Mouse (Mus musculus): ENCODE results near the gene Rasgrp3.

Rasgrp3 gene

DNA sequence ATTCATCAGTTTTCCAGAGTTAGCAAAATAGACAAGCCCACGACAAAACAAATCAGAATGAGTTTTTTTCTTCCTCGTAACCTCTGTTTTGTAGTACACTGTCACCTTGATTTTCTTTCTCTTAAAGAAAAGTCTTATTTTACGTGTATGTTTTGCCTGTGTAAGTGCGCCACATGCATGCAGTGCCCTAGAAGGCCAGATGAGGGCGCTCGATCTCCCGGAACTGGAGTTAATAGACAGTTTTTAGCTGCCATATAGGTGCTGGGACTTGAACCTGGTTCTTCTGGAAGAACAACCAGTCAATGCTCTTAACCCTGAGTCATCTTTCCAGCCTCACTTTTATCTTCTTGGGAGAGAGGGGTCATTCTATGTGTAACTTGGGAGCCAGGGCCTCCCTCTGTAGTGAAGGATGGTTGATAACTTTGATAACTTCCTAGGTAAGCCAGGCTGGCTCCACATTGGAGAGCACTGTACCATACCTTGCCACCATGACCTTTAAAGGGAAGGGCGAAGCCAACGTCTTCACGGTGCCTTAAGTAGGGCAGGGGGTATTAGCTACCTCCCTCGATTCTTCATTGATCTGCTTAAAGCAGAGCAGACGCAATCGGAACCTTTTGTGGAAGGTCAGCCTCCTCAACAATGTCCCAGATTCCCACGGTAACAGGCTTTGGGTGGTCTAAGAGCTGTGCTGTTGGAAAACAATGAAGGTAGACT lies 93.7 kb downstream of the Rasgrp3 start:
- ChIA-PET CTCF (interaction anchor here in 1 of 4 experiments (0.8 to 1.0 kb wide), 2 partner anchors 23 to 366 kb away, joined by 3 read pairs; partner anchors contain the start of gene Fam98a), POLR2A (interaction anchor here in 2 of 4 experiments (0.9 to 1.1 kb wide), 3 partner anchors 14 to 23 kb away, joined by 3 to 7 read pairs (median 5); partner anchors contain the start of gene Fam98a (in 1 of the 2))

DNA sequence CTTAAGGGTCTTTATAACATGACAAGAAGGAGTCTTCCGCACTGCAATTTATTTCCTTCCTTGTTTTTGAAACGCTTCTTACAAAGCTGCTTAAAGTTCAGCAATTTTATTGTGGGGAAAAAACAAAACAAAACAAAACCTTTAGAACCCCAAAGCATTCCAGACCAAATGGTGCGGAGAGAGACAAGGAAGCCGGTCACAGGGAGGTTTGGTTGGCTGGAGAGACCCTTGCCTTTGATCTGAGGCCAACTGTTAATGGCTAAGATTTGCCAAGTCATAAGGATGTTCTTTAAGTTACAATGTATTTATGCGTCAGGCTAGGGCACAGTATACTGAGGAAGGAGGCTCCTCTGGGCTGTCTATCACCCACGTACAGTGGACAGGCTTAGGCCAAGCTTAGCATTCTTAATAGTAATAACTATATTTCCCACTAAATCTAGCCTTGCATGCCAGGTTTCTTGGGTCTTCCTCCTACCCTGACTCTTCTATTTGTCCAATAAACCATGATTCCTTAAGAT lies 96.8 kb downstream of the Rasgrp3 start:
- ChIA-PET CTCF (no interaction called here), POLR2A (interaction anchor here in 1 of 4 experiments (3.4 kb wide), 1 partner anchor 19 kb away, joined by 17 read pairs; the partner anchor contains the start of gene Fam98a)

- CTCF ChIA-PET = interaction anchor here in 2 of 4 experiments (0.5 to 1.5 kb wide), 4 partner anchors 11 to 809 kb away, joined by 3 to 4 read pairs (median 3); partner anchors contain the start of gene Fam98a (in 1 of the 2)
- POLR2A ChIA-PET = interaction anchor here in 3 of 4 experiments (0.9 to 3.4 kb wide), 8 partner anchors 9 to 19 kb away, joined by 3 to 17 read pairs (median 5); partner anchors contain the start of gene Fam98a (in 2 of the 3)
Observed at GRCm38 (mm10) chr17:75534314-75535020, 98.8 kb downstream of the Rasgrp3 start.

GRCm38 (mm10) chr17:75535612-75536011 lies 99.9 kb downstream of the Rasgrp3 start:
- CTCF ChIA-PET = no interaction called here

DNA sequence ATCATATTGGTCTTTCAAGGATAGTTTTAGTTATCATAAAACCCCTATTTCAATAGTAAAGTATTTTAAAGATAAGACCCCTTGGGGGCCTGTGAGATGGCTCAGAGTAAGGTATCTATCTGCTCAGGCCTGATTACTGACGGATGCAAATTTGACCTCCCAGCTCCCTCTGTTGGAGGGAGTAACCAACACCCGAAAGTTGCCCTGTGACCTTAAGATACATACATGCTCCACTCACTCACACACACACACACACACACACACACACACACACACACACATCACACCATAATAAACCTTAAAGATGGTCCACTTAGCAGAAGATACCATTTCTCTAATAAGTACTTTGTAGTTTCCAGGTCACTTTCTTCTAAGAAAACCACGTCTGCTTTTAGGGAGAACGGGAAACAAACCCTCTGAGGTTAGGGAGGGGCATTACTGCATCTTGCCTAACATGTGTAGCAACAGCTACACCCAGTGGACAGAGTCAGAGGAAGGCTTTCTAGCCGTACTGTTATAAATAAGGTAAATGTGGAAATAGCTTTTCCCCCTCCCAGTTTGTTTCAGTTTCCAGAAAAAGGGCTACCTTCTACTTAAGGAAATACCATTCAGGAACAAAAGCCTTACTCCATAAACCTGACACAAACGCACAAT lies 100.8 kb downstream of the Rasgrp3 start:
- ChIA-PET CTCF (interaction anchor here in 3 of 4 experiments (0.6 to 1.5 kb wide), 10 partner anchors 11 to 1102 kb away, joined by 3 to 9 read pairs (median 3); partner anchors contain the start of gene Fam98a (in 1 of the 3)), POLR2A (interaction anchor here in 3 of 4 experiments (0.7 to 2.9 kb wide), 5 partner anchors 13 to 466 kb away, joined by 3 to 10 read pairs (median 6); partner anchors contain the start of gene Fam98a (in 2 of the 3))

More at GRCm38 (mm10) chr17:75535612-75536011, 99.9 kb downstream of the Rasgrp3 start:
- POLR2A ChIA-PET = interaction anchor here in 2 of 4 experiments (1.9 to 3.4 kb wide), 3 partner anchors 12 to 16 kb away, joined by 5 to 17 read pairs (median 9); partner anchors contain the start of gene Fam98a (in 2 of the 2)

DNA sequence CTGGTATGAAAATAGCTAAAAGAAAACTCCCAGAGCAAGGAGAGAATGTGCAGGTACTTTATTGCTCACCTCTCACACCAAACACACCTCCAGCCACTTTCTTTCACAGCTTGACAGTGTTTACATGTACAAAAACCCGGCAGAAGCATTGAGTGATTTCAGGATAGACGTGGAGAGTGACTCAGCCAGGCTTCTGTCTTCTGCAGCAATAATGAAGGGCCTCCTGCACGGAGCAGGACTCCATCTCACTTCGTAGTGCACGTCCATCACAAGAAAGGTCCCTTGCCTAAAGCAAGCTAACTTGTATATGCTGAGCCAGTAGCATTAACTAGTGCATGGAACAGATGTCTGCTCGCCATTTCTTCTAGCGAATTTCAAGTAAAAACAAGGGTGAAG lies 101.4 kb downstream of the Rasgrp3 start:
- ChIA-PET POLR2A (interaction anchor here in 3 of 4 experiments (0.7 to 2.0 kb wide), 4 partner anchors 14 to 466 kb away, joined by 3 to 10 read pairs (median 6); partner anchors contain the start of gene Fam98a (in 2 of the 3)), CTCF (interaction anchor here in 3 of 4 experiments (0.6 to 1.5 kb wide), 6 partner anchors 15 to 767 kb away, joined by 3 to 9 read pairs (median 3); partner anchors contain the start of gene Fam98a (in 1 of the 3))

DNA sequence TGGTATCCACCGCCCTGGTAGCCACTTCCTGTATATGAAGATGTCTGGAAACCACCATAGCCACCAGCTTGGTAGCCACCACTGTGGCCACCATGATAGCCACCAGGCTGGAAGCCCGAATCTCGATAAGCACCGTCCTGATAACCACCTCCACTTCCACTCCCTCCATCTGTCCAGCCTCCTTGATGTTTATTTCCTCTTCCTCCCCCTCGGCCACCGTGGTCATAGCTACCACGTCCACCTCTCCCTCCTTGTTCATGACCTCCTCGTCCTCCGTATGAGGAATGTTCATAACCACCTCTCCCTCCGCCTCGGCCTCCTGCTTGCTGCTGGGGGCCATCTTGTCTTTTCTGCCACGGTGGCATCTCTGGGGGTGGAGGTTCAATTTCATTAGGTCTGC lies 102.7 kb downstream of the Rasgrp3 start:
- POLR2A ChIA-PET = interaction anchor here in 1 of 4 experiments (2.0 kb wide), 1 partner anchor 13 kb away, joined by 6 read pairs; the partner anchor contains the start of gene Fam98a
- CTCF ChIA-PET = interaction anchor here in 1 of 4 experiments (1.2 kb wide), 1 partner anchor 13 kb away, joined by 3 read pairs; the partner anchor contains the start of gene Fam98a

GRCm38 (mm10) chr17:75539130-75539529 lies 103.4 kb downstream of the Rasgrp3 start:
- ChIA-PET CTCF (interaction anchor here in 1 of 4 experiments (0.5 to 1.2 kb wide), 2 partner anchors 13 to 169 kb away, joined by 3 to 8 read pairs; partner anchors contain the start of gene Fam98a), POLR2A (no interaction called here)

DNA sequence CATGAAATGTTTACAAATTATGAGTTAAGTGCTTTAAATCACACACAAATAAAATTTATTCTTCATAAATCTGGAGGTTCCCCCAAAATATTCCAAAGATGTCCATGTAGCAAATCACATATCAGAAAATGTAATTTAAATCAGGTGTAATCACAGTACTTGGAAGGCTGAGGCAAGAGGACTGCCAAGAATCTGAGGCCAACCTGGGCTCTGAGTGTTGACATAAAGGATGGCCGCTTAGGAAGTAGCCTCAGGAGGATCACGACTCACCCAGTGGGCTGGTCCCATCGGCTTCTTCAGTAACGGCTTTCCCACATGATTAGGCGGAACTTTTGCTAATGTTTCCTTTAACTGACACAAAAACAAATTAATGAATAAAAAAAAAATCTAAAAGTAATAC lies 104.1 kb downstream of the Rasgrp3 start:
- CTCF ChIA-PET = no interaction called here

DNA sequence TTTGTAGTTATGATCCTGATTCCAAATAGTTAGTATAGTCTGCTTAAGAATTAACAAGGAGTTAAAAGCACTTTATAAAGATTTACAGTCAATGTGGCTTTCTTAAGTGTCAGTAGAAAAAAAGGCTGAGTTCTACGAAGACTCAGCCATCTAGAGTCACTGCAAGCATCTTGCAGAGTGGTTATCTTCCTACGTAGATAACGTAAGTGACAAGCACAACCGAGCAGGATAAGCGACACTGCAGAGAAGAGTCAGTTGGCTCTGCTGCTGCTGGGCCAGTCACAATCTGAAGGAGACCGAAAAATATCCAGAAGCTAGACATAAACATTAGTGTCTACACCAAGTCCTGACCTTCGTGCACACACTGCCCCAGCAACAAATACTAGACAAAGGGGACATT lies 107.7 kb downstream of the Rasgrp3 start:
- CTCF ChIA-PET = no interaction called here
- POLR2A ChIA-PET = interaction anchor here in 1 of 4 experiments (1.2 to 1.7 kb wide), 3 partner anchors 8 to 14 kb away, joined by 3 to 6 read pairs (median 6); partner anchors contain the start of gene Fam98a

More for the DNA sequence above, 104.1 kb downstream of the Rasgrp3 start:
- POLR2A ChIA-PET = interaction anchor here in 1 of 4 experiments (1.7 kb wide), 1 partner anchor 18 kb away, joined by 5 read pairs; no protein-coding TSS in a partner anchor

DNA sequence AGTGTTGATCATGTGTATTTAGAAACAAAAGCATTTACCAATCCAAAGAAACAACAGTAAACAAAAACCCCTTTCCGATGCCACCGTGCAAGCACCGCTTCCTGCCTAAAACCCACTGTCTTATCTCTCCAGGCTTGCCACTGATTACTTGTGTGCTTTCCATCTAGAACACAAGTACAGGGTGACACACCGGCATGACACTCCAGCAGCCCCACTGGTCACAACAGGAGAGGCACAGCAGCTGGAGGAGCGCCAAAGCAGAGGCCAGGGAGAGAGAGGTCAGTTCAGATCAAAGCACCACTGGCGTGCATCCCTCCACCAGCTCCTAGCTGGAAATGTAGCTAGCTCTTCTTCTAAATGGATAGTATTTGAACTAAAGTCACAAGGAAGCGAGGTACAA lies 108.6 kb downstream of the Rasgrp3 start:
- POLR2A ChIA-PET = interaction anchor here in 1 of 4 experiments (1.2 to 1.7 kb wide), 2 partner anchors 10 to 14 kb away, joined by 3 to 6 read pairs; no protein-coding TSS in a partner anchor
- CTCF ChIA-PET = no interaction called here

DNA sequence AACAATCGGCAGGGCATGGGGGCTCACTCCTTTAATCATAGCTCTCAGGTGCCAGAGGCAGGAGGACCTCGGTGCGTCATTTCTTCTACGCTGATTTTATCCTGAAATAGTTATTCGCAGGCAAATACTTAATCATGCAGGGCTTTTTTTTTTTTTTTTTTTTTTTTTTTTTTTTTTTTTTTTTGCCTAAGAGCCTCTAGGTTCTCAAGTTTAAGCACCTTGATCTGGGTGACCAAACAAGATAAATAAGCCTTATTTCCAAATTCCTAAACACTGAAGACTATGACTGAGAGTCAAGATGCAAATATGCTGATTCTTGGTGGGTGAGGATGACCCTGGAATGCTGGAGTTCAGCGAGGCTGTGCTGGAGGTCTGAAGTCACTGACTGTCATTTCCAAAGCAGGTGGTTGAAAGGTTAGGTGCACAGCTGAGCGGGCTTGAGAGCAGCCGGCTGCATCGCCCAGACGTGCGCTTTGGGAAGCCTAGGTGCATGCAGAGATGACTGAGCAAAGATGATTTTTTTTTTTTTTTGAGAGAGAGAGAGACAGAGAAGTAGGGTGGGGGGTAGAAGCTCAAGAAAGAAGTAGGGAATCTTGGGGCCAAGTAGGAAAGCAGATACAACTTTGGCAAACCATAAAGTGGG lies 115.2 kb downstream of the Rasgrp3 start:
- ChIA-PET POLR2A (interaction anchor here in 3 of 4 experiments (0.6 to 2.9 kb wide), 14 partner anchors 8 to 1169 kb away, joined by 3 to 17 read pairs (median 6); partner anchors contain the start of gene Birc6 (in 1 of the 3)), CTCF (interaction anchor here in 2 of 4 experiments (0.7 to 1.2 kb wide), 3 partner anchors 14 to 546 kb away, joined by 3 to 4 read pairs (median 3); partner anchors contain the start of gene Ltbp1 (in 1 of the 2))

DNA sequence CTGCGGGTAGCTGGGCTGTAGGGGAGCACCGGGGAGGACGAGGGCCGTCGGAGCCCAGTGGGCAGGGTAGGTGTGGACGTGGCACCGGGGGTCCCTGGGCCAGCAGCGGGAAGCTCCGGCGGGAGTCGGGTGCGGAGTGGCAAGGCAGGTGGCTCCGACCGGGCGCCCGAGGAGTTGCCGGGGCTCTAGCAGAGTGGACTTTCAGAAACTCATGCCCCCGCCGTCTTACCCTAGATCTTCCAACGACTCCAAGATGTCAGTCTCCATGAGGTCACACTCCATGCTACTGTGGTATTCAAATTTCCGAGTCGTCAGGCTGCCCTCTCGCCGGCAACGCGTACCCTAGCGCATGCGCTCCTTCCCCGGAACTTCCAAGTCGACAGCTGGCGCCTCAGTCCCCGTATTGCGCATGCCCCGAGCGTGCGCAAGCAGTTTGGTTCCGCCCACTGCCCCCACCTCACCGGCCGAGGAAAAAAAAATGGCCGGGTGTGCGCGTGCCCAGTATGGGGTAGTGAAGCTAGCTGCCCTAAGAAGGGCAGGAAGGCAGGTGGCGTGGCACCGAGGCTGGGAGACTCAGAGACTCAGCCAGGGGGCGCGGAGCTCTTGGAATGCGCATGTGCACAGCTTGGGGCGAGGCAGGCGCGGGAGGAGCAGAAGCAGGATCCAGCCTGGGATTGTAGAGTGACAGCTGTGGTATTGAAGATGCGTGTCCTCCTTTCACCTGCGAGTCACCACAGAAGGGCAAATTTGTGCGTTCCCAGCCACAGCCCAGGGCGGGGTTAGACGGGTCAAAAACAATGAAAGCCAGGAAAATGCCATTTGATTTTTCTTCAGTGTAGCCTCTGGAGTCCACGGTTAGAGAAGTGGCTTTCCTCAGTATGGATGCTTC lies 116.1 kb downstream of the Rasgrp3 start, which contains the start of gene Fam98a:
TSS of gene Fam98a (minus strand) at position 435 of the 889 bp plus-strand sequence.
- ChIA-PET CTCF (interaction anchor here in 3 of 4 experiments (0.7 to 1.2 kb wide), 7 partner anchors 13 to 546 kb away, joined by 3 to 4 read pairs (median 3); partner anchors contain the start of gene Ltbp1 (in 1 of the 3)), POLR2A (interaction anchor here in 3 of 4 experiments (0.6 to 2.9 kb wide), 20 partner anchors 8 to 1024 kb away, joined by 3 to 17 read pairs (median 5); partner anchors contain the start of gene Birc6 (in 1 of the 3))

DNA sequence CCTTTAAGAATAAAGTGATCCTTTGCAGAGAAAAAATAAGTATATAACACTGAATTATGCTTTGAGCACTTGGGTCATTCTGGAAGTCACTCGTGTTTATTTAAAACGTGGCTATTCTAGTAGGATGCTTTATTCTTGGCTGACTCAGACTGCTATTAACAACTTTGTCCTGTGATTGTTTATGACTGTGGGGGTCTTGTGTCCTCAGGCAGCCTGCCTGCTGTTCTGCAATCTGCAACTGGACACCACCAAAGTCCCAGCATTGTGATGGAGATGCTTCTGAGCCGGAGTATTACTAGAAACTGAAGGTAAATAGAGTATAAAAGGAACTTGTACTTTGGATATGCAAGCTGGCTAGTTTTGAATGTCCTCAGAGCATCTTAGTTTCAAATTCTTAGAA lies 121.3 kb downstream of the Rasgrp3 start:
- ChIA-PET CTCF (no interaction called here), POLR2A (no interaction called here)

DNA sequence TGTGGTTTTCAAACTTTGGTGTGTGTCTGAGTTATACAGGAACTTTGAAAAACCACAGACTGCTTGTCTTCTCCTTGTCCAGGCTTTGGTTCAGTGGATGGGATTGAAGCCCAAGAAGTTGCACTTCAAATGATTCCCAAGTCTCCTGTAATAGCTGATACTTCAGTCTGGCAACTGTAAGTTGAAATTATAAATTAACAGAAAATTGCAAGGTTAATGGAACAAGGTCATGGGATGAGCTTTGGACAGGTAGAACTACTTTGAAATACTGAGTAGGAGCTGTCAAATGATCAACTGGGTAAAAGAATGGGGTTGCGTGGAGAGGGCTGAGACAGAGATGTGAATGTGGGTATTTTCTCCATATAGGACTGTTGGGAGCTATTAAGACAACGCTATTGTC lies 122.3 kb downstream of the Rasgrp3 start:
- ChIA-PET POLR2A (interaction anchor here in 1 of 4 experiments (0.5 kb wide), 1 partner anchor 845 kb away, joined by 3 read pairs; no protein-coding TSS in a partner anchor), CTCF (interaction anchor here in 1 of 4 experiments (0.6 kb wide), 1 partner anchor 671 kb away, joined by 3 read pairs; no protein-coding TSS in a partner anchor)

- CTCF ChIA-PET = no interaction called here
Observed at GRCm38 (mm10) chr17:75575608-75576007, 139.9 kb downstream of the Rasgrp3 start.

More at GRCm38 (mm10) chr17:75575608-75576007, 139.9 kb downstream of the Rasgrp3 start:
- POLR2A ChIA-PET = no interaction called here

Data from embryonic stem cell, embryonic (primary cell).